Mouse (Mus musculus) forebrain, embryonic 16.5 days (tissue): ENCODE data around the gene Tbkbp1. TPM values are rescaled to one million over a fixed set of nuclear protein-coding genes. Genes with fewer than 3 reads are reported as not detected.

Experiments
- ATAC-seq: fragments of 200-750 bp; cut with Nextera tagmentation; 2 replicates; pipeline ENCODE4 v1.8.0; 2017; ENCODE audit warnings: mild to moderate bottlenecking, moderate library complexity
- H3K27ac ChIP-seq: fragments of 300-500 bp; sonication (generic); 2 replicates; pipeline ENCODE4 v1.5.1; 2014; ENCODE audit warnings: low read length, control low read depth
- H3K27me3 ChIP-seq: fragments of 300-500 bp; sonication (generic); replicated peaks from 2 replicates; pipeline ENCODE4 v1.6.1; 2014; ENCODE audit warnings: low read length; ENCODE audit not compliant: control insufficient read depth, insufficient read depth
- H3K36me3 ChIP-seq: fragments of 300-500 bp; sonication (generic); 2 replicates; pipeline ENCODE4 v1.6.1; 2014; ENCODE audit not compliant: control insufficient read depth, insufficient read depth
- H3K4me1 ChIP-seq: fragments of 300-500 bp; sonication (generic); replicated peaks from 2 replicates; pipeline ENCODE4 v1.6.1; 2014; ENCODE audit warnings: low read length; ENCODE audit not compliant: control insufficient read depth, insufficient read depth
- H3K4me2 ChIP-seq: fragments of 300-500 bp; sonication (generic); 2 replicates; pipeline ENCODE4 v1.6.1; 2014; ENCODE audit warnings: mild to moderate bottlenecking, low read length, control low read depth
- H3K4me3 ChIP-seq: fragments of 300-500 bp; sonication (generic); replicated peaks from 2 replicates; pipeline ENCODE4 v1.5.1; 2014; ENCODE audit warnings: mild to moderate bottlenecking, low read length, control low read depth
- H3K9ac ChIP-seq: fragments of 300-500 bp; sonication (generic); replicated peaks from 2 replicates; pipeline ENCODE4 v1.6.1; 2014; ENCODE audit warnings: low read depth, low read length, control low read depth
- H3K9me3 ChIP-seq: fragments of 300-500 bp; sonication (generic); 2 replicates; pipeline ENCODE4 v1.6.1; 2016; ENCODE audit warnings: low read length; ENCODE audit not compliant: control insufficient read depth
- WGBS: fragments of 180-500 bp; shearing (Covaris S2); extraction: QIAGEN DNeasy Blood & Tissue Kit; methylation state at CpG from one replicate; pipeline ENCODE4 v1.1.7; 2014; 5-methylcytosine and 5-hydroxymethylcytosine counted together
- microRNA-seq: library from miRNA; unstranded; fragments of <30 nt; microRNA quantifications from one replicate; pipeline ENCODE4, GENCODE M21; 2017
- polyA plus RNA-seq: library from polyadenylated mRNA; unstranded; fragments of >200 nt; fragmentation: Nextera tagmentation; extraction: Ambion mirVana; gene quantifications from 2 replicates; pipeline ENCODE4 v1.2.1, GENCODE M21; 2015

Gene Tbkbp1
- polyA plus RNA-seq, 1 experiment from 2014 or later: 5.7 TPM

- ATAC-seq: no peak
- Histone ChIP-seq H3K27ac (no peak overlapping the region), H3K9ac (no peak overlapping the region), H3K27me3 (no peaks in the 10 kb centered on the region), H3K4me3 (no peak overlapping the region), H3K4me1 (no peaks in the 10 kb centered on the region), H3K36me3 (no peaks in the 10 kb centered on the region), H3K9me3 (no peaks in the 10 kb centered on the region), H3K4me2 (no peak overlapping the region)
- 96% methylated on average over 9 of the region's 9 CpGs for whole genome bisulfite sequencing
These were observed 47.2 kb downstream of the Tbkbp1 start for GRCm38 (mm10) chr11:97104091-97104483.

DNA sequence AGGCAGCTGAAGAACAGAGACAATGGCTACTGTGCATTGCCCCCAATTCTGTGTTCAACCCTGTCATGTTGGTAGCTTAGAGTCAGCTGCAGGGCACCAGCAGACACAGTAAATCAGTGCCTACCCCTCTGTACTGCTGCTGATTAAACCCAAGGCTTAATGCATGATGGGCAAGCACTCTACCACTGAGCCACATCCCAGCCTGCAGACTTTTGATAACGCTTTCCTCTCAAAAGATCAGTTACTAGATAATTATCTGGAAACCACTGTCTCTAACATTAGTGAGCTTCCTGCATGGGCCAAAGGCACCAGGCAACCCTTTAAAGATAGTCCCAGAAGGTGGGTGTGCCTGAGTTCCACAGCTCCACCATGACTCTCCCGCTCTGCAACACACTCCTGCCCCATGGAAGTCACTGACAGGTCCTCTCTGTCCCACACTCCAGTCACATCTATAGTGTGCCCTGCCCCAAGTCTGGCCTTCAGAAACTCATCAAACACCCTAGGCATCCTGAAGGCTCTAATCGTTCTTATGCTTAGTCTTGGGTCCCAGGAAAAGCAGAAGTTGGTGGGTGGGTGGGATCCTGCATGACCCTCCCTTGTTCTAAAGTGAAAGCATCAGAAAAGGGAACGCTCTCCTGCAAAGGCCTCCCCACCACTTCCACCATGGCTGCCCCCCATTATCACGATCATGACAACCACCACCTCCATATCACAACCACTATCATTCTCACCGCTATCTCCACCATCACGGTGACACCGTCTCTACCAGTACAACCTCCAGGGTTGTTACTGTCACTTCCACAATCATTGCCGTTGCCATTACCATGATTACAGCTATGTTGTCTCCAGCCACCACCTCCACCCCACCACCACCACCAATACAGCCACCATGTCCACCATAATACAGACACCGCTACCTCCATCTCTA, 47.9 kb downstream of the Tbkbp1 start:
- Histone ChIP-seq H3K9me3 (no peaks in the 10 kb centered on the region), H3K4me3 (no peak overlapping the region), H3K36me3 (no peaks in the 10 kb centered on the region), H3K27ac (no peak overlapping the region), H3K9ac (no peak overlapping the region), H3K4me2 (no peak overlapping the region), H3K27me3 (0 out of 2 replicates have a peak, but pooled peaks cover under 1% of the 10 kb centered on the region), H3K4me1 (no peaks in the 10 kb centered on the region)
- no peak for ATAC-seq
- WGBS: 92% methylated on average over 10 of the region's 10 CpGs

- Histone ChIP-seq H3K4me1 (no peaks in the 10 kb centered on the region), H3K4me2 (no peak overlapping the region), H3K27me3 (0 out of 2 replicates have a peak, but pooled peaks cover 2% of the 10 kb centered on the region), H3K36me3 (no peaks in the 10 kb centered on the region), H3K9ac (no peak overlapping the region), H3K27ac (no peak overlapping the region), H3K9me3 (no peaks in the 10 kb centered on the region), H3K4me3 (no peak overlapping the region)
- ATAC-seq: no peak
- WGBS: 16% methylated on average over 9 of the region's 9 CpGs
These were observed 49.6 kb downstream of the Tbkbp1 start for GRCm38 (mm10) chr11:97101722-97102121.

- no peak overlapping the region for H3K4me3 ChIP-seq
These were observed 52.5 kb downstream of the Tbkbp1 start for GRCm38 (mm10) chr11:97098791-97099190.

GRCm38 (mm10) chr11:97094600-97094999, 56.7 kb downstream of the Tbkbp1 start:
- Histone ChIP-seq H3K4me1 (no peaks in the 10 kb centered on the region), H3K9ac (no peak overlapping the region), H3K36me3 (no peaks in the 10 kb centered on the region), H3K4me3 (no peak overlapping the region), H3K27ac (no peak overlapping the region), H3K27me3 (peaks cover 2% of the 10 kb centered on the region; the same call in 1 of the 2 replicates), H3K4me2 (no peak overlapping the region), H3K9me3 (no peaks in the 10 kb centered on the region)
- ATAC-seq: no peak
- 71% methylated on average over 2 of the region's 2 CpGs for WGBS

More at GRCm38 (mm10) chr11:97098791-97099190, 52.5 kb downstream of the Tbkbp1 start:
- no peaks in the 10 kb centered on the region for H3K9me3 ChIP-seq
- H3K27me3 ChIP-seq: 0 out of 2 replicates have a peak, but pooled peaks cover 2% of the 10 kb centered on the region
- no peaks in the 10 kb centered on the region for H3K36me3 ChIP-seq
- WGBS: 21% methylated on average over 18 of the region's 18 CpGs
- no peak for ATAC-seq
- H3K4me2 ChIP-seq: no peak overlapping the region
- H3K4me1 ChIP-seq: no peaks in the 10 kb centered on the region
- H3K9ac ChIP-seq: no peak overlapping the region
- no peak overlapping the region for H3K27ac ChIP-seq

DNA sequence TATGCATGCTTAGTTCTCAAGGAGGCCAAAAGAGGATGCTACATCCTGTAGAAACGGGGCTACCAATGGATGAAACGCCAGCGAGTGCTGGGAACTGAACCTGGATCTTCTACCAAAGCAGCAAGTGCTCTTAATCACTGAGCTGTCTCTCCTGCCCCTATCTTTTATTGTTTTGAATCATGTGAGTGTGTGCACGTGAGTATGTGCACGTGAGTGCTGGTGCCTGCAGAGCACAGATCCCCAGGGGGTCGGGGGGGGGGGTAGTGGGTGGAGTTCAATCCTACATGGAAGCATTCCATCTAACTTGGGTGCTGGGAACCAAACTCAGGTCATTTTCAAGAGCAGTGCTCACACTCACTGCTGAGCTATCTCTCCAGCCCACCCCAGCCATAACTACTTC, 64.9 kb downstream of the Tbkbp1 start:
- H3K4me3 ChIP-seq: no peak overlapping the region
- no peak overlapping the region for H3K27ac ChIP-seq
- H3K27me3 ChIP-seq: no peaks in the 10 kb centered on the region
- 80% methylated on average over 6 of the region's 6 CpGs for WGBS
- no peaks in the 10 kb centered on the region for H3K4me1 ChIP-seq
- no peak overlapping the region for H3K9ac ChIP-seq
- no peak for ATAC-seq
- no peaks in the 10 kb centered on the region for H3K36me3 ChIP-seq
- no peaks in the 10 kb centered on the region; the same call in 1 of the 2 replicates for H3K9me3 ChIP-seq
- no peak overlapping the region for H3K4me2 ChIP-seq

Small RNA genes within 50 kb of the gene (microRNA-seq; reads per million reads assigned to microRNA genes)
- gene Mir7235: 0.62 reads per million

Other genes with a start within 250 kb of the Tbkbp1 start
- gene Cdk5rap3, start 235.0 kb downstream of the Tbkbp1 start, polyA plus RNA-seq: 103 and 106 TPM in 2 replicates
- 0.19 and 0.27 TPM in 2 replicates for gene Prr15l, start 223.4 kb downstream of the Tbkbp1 start, polyA plus RNA-seq
- gene Pnpo, start 207.5 kb downstream of the Tbkbp1 start, polyA plus RNA-seq: 21.7 and 22.8 TPM in 2 replicates
- 16.2 and 16.3 TPM in 2 replicates for gene Sp2, start 168.5 kb downstream of the Tbkbp1 start, polyA plus RNA-seq
- 0.29 and 0.68 TPM in 2 replicates for gene Sp6, start 138.1 kb downstream of the Tbkbp1 start, polyA plus RNA-seq
- 14.4 and 16.2 TPM in 2 replicates for gene Scrn2, start 121.6 kb downstream of the Tbkbp1 start, polyA plus RNA-seq
- 3.0 and 3.1 TPM in 2 replicates for gene Lrrc46, start 110.1 kb downstream of the Tbkbp1 start, polyA plus RNA-seq
- 54.3 and 56.2 TPM in 2 replicates for gene Mrpl10, start 109.9 kb downstream of the Tbkbp1 start, polyA plus RNA-seq
- gene Osbpl7, start 100.9 kb downstream of the Tbkbp1 start, polyA plus RNA-seq: 11.0 and 13.1 TPM in 2 replicates
- gene Tbx21, start 36.2 kb downstream of the Tbkbp1 start, polyA plus RNA-seq: 0.35 and 0.38 TPM in 2 replicates
- 39.0 and 40.6 TPM in 2 replicates for gene Kpnb1, start 36.4 kb upstream of the Tbkbp1 start, polyA plus RNA-seq
- 140 and 157 TPM in 2 replicates for gene Npepps, start 129.1 kb upstream of the Tbkbp1 start, polyA plus RNA-seq
- gene Mrpl45, start 164.2 kb upstream of the Tbkbp1 start, polyA plus RNA-seq: 40.2 and 42.0 TPM in 2 replicates
- 0.16 and 0.19 TPM in 2 replicates for gene Gpr179, start 200.6 kb upstream of the Tbkbp1 start, polyA plus RNA-seq
- 10.7 and 11.5 TPM in 2 replicates for gene Socs7, start 211.1 kb upstream of the Tbkbp1 start, polyA plus RNA-seq